Mouse (Mus musculus) thymus, adult 2 months (tissue): Measurements from ENCODE around the gene Ehhadh. TPM values are rescaled to one million over a fixed set of nuclear protein-coding genes. Genes with fewer than 3 reads are reported as not detected.

ENCODE experiments used
- DNase-seq: peaks from one replicate; pipeline ENCODE4 v3.0.0; 2021
- H3K27ac ChIP-seq: fragments of 200-500 bp; 2 replicates; pipeline ENCODE4 v1.5.1; 2012; ENCODE audit warnings: low read length, control low read depth; ENCODE audit not compliant: control insufficient read depth, insufficient read depth
- H3K27me3 ChIP-seq: fragments of 200-500 bp; 2 replicates; pipeline ENCODE4 v1.6.1; 2012; ENCODE audit warnings: mild to moderate bottlenecking, low read length, moderate library complexity, mixed read lengths; ENCODE audit not compliant: control insufficient read depth, insufficient read depth
- H3K36me3 ChIP-seq: fragments of 200-500 bp; 2 replicates; pipeline ENCODE4 v1.6.1; 2012; ENCODE audit warnings: mild to moderate bottlenecking, low read length, moderate library complexity; ENCODE audit not compliant: control insufficient read depth, insufficient read depth
- H3K4me1 ChIP-seq: fragments of 200-500 bp; replicated peaks from 2 replicates; pipeline ENCODE4 v1.6.1; 2012; ENCODE audit warnings: low read length; ENCODE audit not compliant: control insufficient read depth, insufficient read depth
- H3K4me3 ChIP-seq: fragments of 200-500 bp; 2 replicates; pipeline ENCODE4 v1.5.1; 2012; ENCODE audit warnings: mild to moderate bottlenecking, low read length, control low read depth, moderate library complexity; ENCODE audit not compliant: control insufficient read depth, insufficient read depth
- CTCF ChIP-seq: fragments of 200-500 bp; IDR thresholded peaks from 2 replicates; pipeline ENCODE4 v1.5.1; 2012; ENCODE audit warnings: mild to moderate bottlenecking, control low read depth, low read length, moderate library complexity, borderline replicate concordance; ENCODE audit not compliant: control insufficient read depth, poor library complexity, insufficient read depth; ENCODE audit errors: extremely low read depth
- POLR2A ChIP-seq: fragments of 200-500 bp; IDR thresholded peaks from 2 replicates; pipeline ENCODE4 v1.6.1; 2012; ENCODE audit warnings: mild to moderate bottlenecking, low read length, control low read depth, moderate library complexity; ENCODE audit not compliant: control insufficient read depth, poor library complexity, insufficient read depth; ENCODE audit errors: extremely low read depth
- WGBS: fragments of 180-500 bp; shearing (Covaris S2); methylation state at CpG from one replicate; pipeline ENCODE4 v1.1.7; 2018; 5-methylcytosine and 5-hydroxymethylcytosine counted together
- polyA plus RNA-seq: library from polyadenylated mRNA; depleted of rRNA; stranded (reverse); fragments of >200 nt; gene quantifications from 2 replicates; pipeline ENCODE4 v1.2.3, GENCODE M21; 2012; rRNA removed

The Ehhadh gene
- 8.0 and 9.6 TPM in 2 replicates for polyA plus RNA-seq

DNA sequence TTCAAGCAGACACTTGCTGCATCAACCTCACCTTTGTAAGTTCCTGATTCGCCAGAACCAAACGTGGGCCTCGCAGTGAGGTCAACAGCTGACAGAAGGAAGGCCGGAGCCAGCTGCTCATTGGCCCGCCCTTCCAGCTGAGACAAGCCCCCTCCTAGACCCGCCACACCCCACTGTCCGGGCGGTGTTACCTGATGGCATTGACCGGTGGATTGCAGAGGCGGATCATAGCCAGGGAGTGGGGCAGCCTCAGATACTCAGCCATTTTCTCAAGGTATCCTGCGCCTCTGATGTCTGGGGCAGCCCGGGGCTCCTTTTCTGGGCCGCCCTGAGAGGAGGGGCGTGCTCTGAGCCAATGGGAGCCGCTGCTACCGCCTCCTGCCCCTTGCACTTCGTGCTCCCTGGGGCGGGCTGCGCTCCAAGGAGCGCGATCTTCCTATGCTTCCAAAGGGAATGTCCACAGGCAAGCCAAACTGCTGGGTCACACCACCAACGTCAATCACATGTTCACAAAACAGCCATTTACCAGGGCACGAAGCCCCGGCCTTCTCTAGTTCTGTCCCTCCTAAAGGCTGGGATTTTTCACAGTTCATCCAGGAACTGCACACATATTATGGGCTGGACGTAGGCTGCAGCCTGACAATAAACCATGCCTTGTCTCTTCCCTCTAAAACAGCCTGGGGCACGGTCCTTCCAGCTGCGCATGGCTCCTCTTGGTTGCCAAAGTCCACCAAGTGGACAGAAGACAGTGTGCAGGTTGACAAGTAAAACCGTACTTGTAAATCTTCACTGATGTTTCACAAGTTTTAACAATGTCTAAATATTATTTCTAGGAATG is at the start of gene Ehhadh:
Gene Ehhadh (minus strand): TSS at position 292 of the 838 bp plus-strand sequence.
- Histone ChIP-seq H3K4me1 (peaks cover 9% of the 10 kb centered on the region), H3K36me3 (no peaks in the 10 kb centered on the region), H3K4me3 (peak within 1 kb of the TSS; percentile 50), H3K27me3 (no peaks in the 10 kb centered on the region), H3K27ac (no peak within 1 kb of the TSS)
- no peak for TF ChIP-seq CTCF
- peak; percentile 83 for TF ChIP-seq POLR2A
- WGBS: 12% methylated on average over 28 of the region's 28 CpGs
- DNase-seq: peak; percentile 65

DNA sequence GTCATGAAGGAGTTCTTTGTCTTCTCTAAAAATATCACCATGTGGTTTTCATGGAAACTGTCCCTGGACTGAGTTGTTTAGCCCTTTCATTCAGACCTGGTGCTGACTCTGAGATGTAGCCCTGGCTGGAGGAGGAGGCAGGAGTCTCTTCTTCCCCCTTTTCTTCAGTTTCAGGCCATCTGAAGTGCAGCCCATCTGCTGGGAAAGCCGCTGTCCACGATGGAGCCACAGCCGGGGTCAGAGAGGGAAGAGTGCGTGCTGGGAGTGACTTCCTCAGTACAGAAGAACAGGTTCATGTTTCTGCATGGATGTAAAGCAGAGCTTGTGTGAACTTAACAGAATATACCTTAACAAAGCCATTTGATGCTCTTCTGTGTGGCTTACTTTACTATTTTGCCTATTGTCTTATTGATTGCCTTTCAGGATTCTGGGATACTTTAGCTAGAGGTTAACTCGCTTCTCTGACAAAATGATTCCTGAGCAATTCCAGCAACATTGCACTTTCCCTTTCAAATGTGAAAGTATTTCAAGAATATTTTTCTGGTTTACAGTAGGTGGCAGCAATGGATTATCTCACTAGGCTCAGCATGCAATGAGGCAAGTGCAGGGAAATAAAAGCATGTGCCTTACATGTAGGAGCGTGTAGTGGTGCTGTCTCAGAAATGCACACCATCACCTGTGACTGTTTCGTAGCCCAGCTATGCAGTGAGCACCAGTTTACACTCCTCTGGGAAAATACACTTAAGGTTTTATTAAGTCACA is 48.9 kb upstream of the Ehhadh start:
- Histone ChIP-seq H3K36me3 (no peaks in the 10 kb centered on the region), H3K27me3 (no peaks in the 10 kb centered on the region), H3K4me1 (peaks cover 36% of the 10 kb centered on the region), H3K4me3 (peak overlapping the region; percentile 1; the same call in 1 of the 2 replicates), H3K27ac (peak overlapping the region; percentile 96)
- peak; percentile 46 for DNase-seq
- 16% methylated on average over 7 of the region's 7 CpGs for WGBS
- no peak for TF ChIP-seq POLR2A
- no peak for TF ChIP-seq CTCF

DNA sequence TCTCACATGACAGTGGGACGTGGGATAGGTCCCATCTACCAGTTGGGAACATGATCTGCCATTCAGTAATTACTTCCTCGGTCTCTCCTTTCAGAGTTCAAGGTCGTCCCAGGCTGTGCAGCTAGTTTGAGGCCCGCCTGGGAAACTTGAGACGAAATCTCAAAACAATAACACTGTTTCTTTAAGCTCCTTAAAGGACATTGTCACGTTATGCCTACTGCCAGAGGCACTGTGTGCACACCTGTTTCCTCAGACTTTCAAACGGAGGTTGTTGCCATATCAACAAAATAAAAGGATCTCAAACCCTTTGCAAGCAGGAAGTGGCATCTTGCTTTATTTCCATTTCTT is 48.0 kb upstream of the Ehhadh start:
- Histone ChIP-seq H3K4me1 (peaks cover 40% of the 10 kb centered on the region), H3K36me3 (no peaks in the 10 kb centered on the region), H3K4me3 (no peak overlapping the region), H3K27ac (peak overlapping the region; percentile 98), H3K27me3 (no peaks in the 10 kb centered on the region)
- peak; percentile 50 for DNase-seq
- WGBS: 9% methylated on average over 7 of the region's 7 CpGs
- TF ChIP-seq POLR2A: no peak
- TF ChIP-seq CTCF: no peak

DNA sequence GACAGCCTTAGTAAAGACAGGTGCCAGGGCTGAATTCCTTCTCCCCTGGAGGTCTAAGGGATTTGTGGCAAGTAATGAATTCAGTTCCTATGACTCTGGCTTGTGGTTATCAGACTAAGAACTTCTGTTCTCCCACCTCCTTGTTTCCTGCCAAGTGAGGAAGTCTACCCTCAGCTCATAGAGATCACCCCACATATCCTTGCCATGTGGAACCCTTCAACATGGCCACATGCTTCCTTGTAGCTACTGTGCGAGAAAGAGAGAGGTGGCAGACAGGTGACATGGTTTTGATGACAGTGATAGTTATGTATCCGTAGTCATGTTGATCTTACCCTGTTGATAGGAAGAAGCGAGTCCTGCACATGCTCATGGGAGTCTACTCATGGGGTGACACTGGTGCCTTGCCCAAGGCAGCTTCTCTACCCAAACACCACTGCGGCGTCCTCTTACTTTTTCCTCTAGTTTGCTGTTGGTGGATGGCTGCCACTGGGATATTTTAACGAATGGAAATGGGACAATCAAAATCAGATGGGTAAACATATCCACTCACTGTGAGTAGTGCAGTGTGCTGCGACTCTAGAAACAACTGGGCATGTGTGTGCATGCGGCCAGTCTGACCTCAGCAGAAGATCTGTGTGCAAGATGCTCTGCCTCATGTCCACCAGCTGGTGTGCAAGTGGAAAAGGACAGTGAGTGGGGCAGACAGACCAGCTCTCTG is 47.4 kb upstream of the Ehhadh start:
- Histone ChIP-seq H3K36me3 (no peaks in the 10 kb centered on the region), H3K4me1 (peaks cover 40% of the 10 kb centered on the region), H3K27me3 (no peaks in the 10 kb centered on the region), H3K4me3 (no peak overlapping the region), H3K27ac (peak overlapping the region; percentile 98)
- TF ChIP-seq CTCF (no peak), POLR2A (no peak)
- WGBS: 61% methylated on average over 8 of the region's 8 CpGs
- DNase-seq: no peak

DNA sequence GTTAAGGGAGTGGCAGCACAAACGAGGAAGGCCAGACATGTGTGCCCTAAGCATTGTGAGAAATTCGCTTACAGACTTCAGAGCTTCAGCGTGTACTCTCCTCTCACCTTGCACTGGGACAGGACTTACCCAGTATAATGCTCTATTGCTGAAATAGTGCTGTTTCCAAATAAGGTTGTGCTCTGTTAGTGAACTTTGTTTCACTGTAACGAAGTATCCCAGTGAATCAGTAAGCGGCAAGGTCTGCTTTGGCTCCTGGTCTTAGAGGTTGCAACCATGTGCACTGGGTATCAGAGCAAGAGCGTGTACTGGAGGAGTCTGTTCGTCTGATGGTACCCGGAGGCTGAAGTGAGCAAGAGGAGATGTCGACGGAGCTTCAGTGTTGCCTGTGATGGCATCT is 46.4 kb upstream of the Ehhadh start:
- 94% methylated on average over 10 of the region's 10 CpGs for WGBS
- Histone ChIP-seq H3K4me1 (peaks cover 46% of the 10 kb centered on the region), H3K36me3 (no peaks in the 10 kb centered on the region), H3K4me3 (no peak overlapping the region), H3K27ac (peak overlapping the region; percentile 44; the same call in 1 of the 2 replicates), H3K27me3 (no peaks in the 10 kb centered on the region)
- DNase-seq: no peak
- no peak for TF ChIP-seq CTCF
- no peak for TF ChIP-seq POLR2A

DNA sequence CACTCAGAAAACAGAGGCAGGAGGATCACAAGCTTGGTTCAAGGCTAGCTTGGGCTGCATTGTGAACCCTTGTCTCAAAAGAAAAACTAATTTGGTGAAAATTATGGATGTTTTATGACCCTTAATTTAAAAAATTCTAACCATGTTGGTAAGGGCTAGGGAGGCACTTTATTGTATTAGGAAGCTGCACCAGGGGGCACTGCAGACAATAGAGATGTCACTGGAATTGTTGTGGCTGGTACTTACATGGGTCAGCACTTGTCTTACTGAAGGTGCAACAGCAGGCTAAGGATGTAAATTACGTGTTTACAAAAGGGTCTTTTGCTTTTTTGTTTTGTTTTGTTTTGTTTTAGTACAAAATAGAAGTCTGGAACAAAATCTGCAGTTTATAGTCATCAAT is 45.9 kb upstream of the Ehhadh start:
- Histone ChIP-seq H3K36me3 (no peaks in the 10 kb centered on the region), H3K4me1 (peaks cover 46% of the 10 kb centered on the region), H3K27ac (no peak overlapping the region), H3K27me3 (no peaks in the 10 kb centered on the region), H3K4me3 (no peak overlapping the region)
- 92% methylated on average over 1 of the region's 1 CpGs for WGBS
- DNase-seq: no peak
- TF ChIP-seq POLR2A: no peak
- no peak for TF ChIP-seq CTCF
